8 mouse cellular contexts compared by ENCODE assay signal in genomic region chr19:42085690-42086089, GRCm38 (mm10). TPM values are rescaled to one million over a fixed set of nuclear protein-coding genes. Genes with fewer than 3 reads are reported as not detected.
DNase-seq lines count a peak whose midpoint lies in the region; ATAC-seq lines count a peak whose summit lies in the region.
"Had no signal": no experiment of that assay in that cellular context is flagged by ENCODE, and none has a peak within 500 bp of the region (broad histone marks: within the 10 kb centered on the region; RNA-seq: fewer than 3 reads in every experiment).

No protein-coding gene starts in this region.

- H3K9me3 ChIP-seq in lung, embryonic 15.5 days = no peaks in the 10 kb centered on the region
- no peaks in the 10 kb centered on the region for H3K9me3 ChIP-seq in forebrain, embryonic 14.5 days (replicated peaks; ENCODE audit: control insufficient read depth, low read length)
- H3K9me3 ChIP-seq in limb, embryonic 15.5 days = no peaks in the 10 kb centered on the region
- no peaks in the 10 kb centered on the region for H3K9me3 ChIP-seq in stomach, embryonic 15.5 days

- no peaks in the 10 kb centered on the region for H3K27me3 ChIP-seq in lung, embryonic 15.5 days
- H3K27me3 ChIP-seq in forebrain, embryonic 14.5 days (replicated peaks; ENCODE audit: control insufficient read depth, insufficient read depth, low read length) = no peaks in the 10 kb centered on the region
- no peaks in the 10 kb centered on the region for H3K27me3 ChIP-seq in limb, embryonic 15.5 days
- no peaks in the 10 kb centered on the region for H3K27me3 ChIP-seq in stomach, embryonic 15.5 days (replicated peaks)

- WGBS in lung, embryonic 15.5 days = 6% methylated on average over 10 of the region's 10 CpGs
- WGBS in forebrain, embryonic 14.5 days = 5% methylated on average over 10 of the region's 10 CpGs
- WGBS in limb, embryonic 15.5 days = 9% methylated on average over 10 of the region's 10 CpGs
- 10% methylated on average over 10 of the region's 10 CpGs for WGBS in stomach, embryonic 15.5 days

- peak overlapping the region; percentile 57 for H3K9ac ChIP-seq in lung, embryonic 15.5 days
- H3K9ac ChIP-seq in forebrain, embryonic 14.5 days (ENCODE audit: low read length) = peak overlapping the region; percentile 80
- H3K9ac ChIP-seq in limb, embryonic 15.5 days = peak overlapping the region; percentile 58
- peak overlapping the region; percentile 46 for H3K9ac ChIP-seq in stomach, embryonic 15.5 days

- no peak overlapping the region; the same call in 1 of the 2 replicates for H3K27ac ChIP-seq in lung, embryonic 15.5 days
- peak overlapping the region; percentile 52; the same call in 1 of the 2 replicates for H3K27ac ChIP-seq in forebrain, embryonic 14.5 days (ENCODE audit: low read depth, low read length)
- peak overlapping the region; percentile 44; the same call in 1 of the 2 replicates for H3K27ac ChIP-seq in limb, embryonic 15.5 days
- H3K27ac ChIP-seq in stomach, embryonic 15.5 days = no peak overlapping the region

- H3K36me3 ChIP-seq in lung, embryonic 15.5 days = no peaks in the 10 kb centered on the region
- H3K36me3 ChIP-seq in forebrain, embryonic 14.5 days (ENCODE audit: control insufficient read depth, insufficient read depth, low read length) = no peaks in the 10 kb centered on the region
- H3K36me3 ChIP-seq in limb, embryonic 15.5 days = no peaks in the 10 kb centered on the region
- H3K36me3 ChIP-seq in stomach, embryonic 15.5 days = no peaks in the 10 kb centered on the region

- H3K4me2 ChIP-seq in lung, embryonic 15.5 days = peak overlapping the region; percentile 77
- H3K4me2 ChIP-seq in forebrain, embryonic 14.5 days (ENCODE audit: low read length) = peak overlapping the region; percentile 74
- peak overlapping the region; percentile 86 for H3K4me2 ChIP-seq in limb, embryonic 15.5 days
- peak overlapping the region; percentile 92 for H3K4me2 ChIP-seq in stomach, embryonic 15.5 days

- no peak for DNase-seq in lung, postnatal 25 days (ENCODE audit: low spot score)
- DNase-seq in forebrain, embryonic 14.5 days (ENCODE audit: low spot score) = no peak
- no peak for DNase-seq in adrenal gland, postnatal 36 days
- DNase-seq in spleen, adult 12 weeks (ENCODE audit: low spot score) = no peak

- H3K4me3 ChIP-seq in lung, embryonic 15.5 days = peak overlapping the region; percentile 62
- H3K4me3 ChIP-seq in forebrain, embryonic 14.5 days (ENCODE audit: low read depth, low read length) = peak overlapping the region; percentile 75
- peak overlapping the region; percentile 70 for H3K4me3 ChIP-seq in limb, embryonic 15.5 days
- H3K4me3 ChIP-seq in stomach, embryonic 15.5 days (replicated peaks) = peak overlapping the region; percentile 70

- H3K4me1 ChIP-seq in lung, embryonic 15.5 days = peaks cover 14% of the 10 kb centered on the region
- peaks cover 12% of the 10 kb centered on the region; the same call in 1 of the 2 replicates for H3K4me1 ChIP-seq in forebrain, embryonic 14.5 days (ENCODE audit: control insufficient read depth, insufficient read depth, low read length)
- peaks cover 20% of the 10 kb centered on the region for H3K4me1 ChIP-seq in limb, embryonic 15.5 days
- H3K4me1 ChIP-seq in stomach, embryonic 15.5 days = peaks cover 11% of the 10 kb centered on the region; the same call in 1 of the 2 replicates

- ATAC-seq in lung, embryonic 15.5 days (ENCODE audit: borderline replicate concordance, extremely low read depth, low FRiP score, low TSS enrichment) = no peak
- no peak; the same call in 1 of the 2 replicates for ATAC-seq in forebrain, embryonic 14.5 days
- no peak for ATAC-seq in limb, embryonic 15.5 days (ENCODE audit: insufficient number of reproducible peaks, low FRiP score, low TSS enrichment, low read depth)
- no peak for ATAC-seq in stomach, embryonic 15.5 days (ENCODE audit: insufficient read depth, low FRiP score, low read depth)

RNA-seq across cellular contexts. Expression of gene Morn4, which starts 0.5 kb away (rescaled TPM):
- 21.1 and 22.9 TPM in 2 replicates for polyA plus RNA-seq in lung, embryonic 15.5 days (2015; fragmentation: Nextera tagmentation; extraction: Ambion mirVana)
- polyA plus RNA-seq in forebrain, embryonic 14.5 days (2014; fragmentation: Nextera tagmentation; extraction: Ambion mirVana) = 166 TPM in 2 replicates
- polyA plus RNA-seq in limb, embryonic 15.5 days (2015; fragmentation: Nextera tagmentation; extraction: Ambion mirVana) = 17.5 and 17.9 TPM in 2 replicates
- 14.5 and 18.1 TPM in 2 replicates for polyA plus RNA-seq in stomach, embryonic 15.5 days (2015; fragmentation: Nextera tagmentation; extraction: Ambion mirVana)
- total RNA-seq in adrenal gland, postnatal 36 days (2021) = 10 to 100 TPM in 1 of 2 experiments, 1 to 10 TPM in 1; 8.2 to 12.2 TPM

RNA-seq across cellular contexts. Expression of gene Pi4k2a, which starts 4.6 kb away (rescaled TPM):
- 21.7 and 26.1 TPM in 2 replicates for polyA plus RNA-seq in lung, embryonic 15.5 days (2015; fragmentation: Nextera tagmentation; extraction: Ambion mirVana)
- polyA plus RNA-seq in forebrain, embryonic 14.5 days (2014; fragmentation: Nextera tagmentation; extraction: Ambion mirVana) = 13.2 and 19.5 TPM in 2 replicates
- polyA plus RNA-seq in limb, embryonic 15.5 days (2015; fragmentation: Nextera tagmentation; extraction: Ambion mirVana) = 17.6 and 23.7 TPM in 2 replicates
- polyA plus RNA-seq in stomach, embryonic 15.5 days (2015; fragmentation: Nextera tagmentation; extraction: Ambion mirVana) = 22.0 and 24.0 TPM in 2 replicates
- 10 to 100 TPM; 61.7 to 76.3 TPM for total RNA-seq in adrenal gland, postnatal 36 days (2021)

RNA-seq across cellular contexts. Expression of gene 4933411K16Rik, which starts 33.6 kb away (rescaled TPM):
- polyA plus RNA-seq in lung, embryonic 15.5 days (2015; fragmentation: Nextera tagmentation; extraction: Ambion mirVana) = not detected in 2 replicates
- polyA plus RNA-seq in forebrain, embryonic 14.5 days (2014; fragmentation: Nextera tagmentation; extraction: Ambion mirVana) = not detected in 2 replicates
- polyA plus RNA-seq in limb, embryonic 15.5 days (2015; fragmentation: Nextera tagmentation; extraction: Ambion mirVana) = not detected in 2 replicates
- polyA plus RNA-seq in stomach, embryonic 15.5 days (2015; fragmentation: Nextera tagmentation; extraction: Ambion mirVana) = not detected in 2 replicates
- under 1 TPM; 0.30 to 0.33 TPM for total RNA-seq in adrenal gland, postnatal 36 days (2021)
- total RNA-seq: hematopoietic stem cell, adult 5-6 weeks had no signal

RNA-seq across cellular contexts. Expression of gene Hoga1, which starts 40.3 kb away (rescaled TPM):
- 1.0 and 1.5 TPM in 2 replicates for polyA plus RNA-seq in lung, embryonic 15.5 days (2015; fragmentation: Nextera tagmentation; extraction: Ambion mirVana)
- 0.76 and 0.90 TPM in 2 replicates for polyA plus RNA-seq in forebrain, embryonic 14.5 days (2014; fragmentation: Nextera tagmentation; extraction: Ambion mirVana)
- 1.0 and 1.8 TPM in 2 replicates for polyA plus RNA-seq in limb, embryonic 15.5 days (2015; fragmentation: Nextera tagmentation; extraction: Ambion mirVana)
- polyA plus RNA-seq in stomach, embryonic 15.5 days (2015; fragmentation: Nextera tagmentation; extraction: Ambion mirVana) = 2.3 and 4.0 TPM in 2 replicates
- 1 to 10 TPM; 4.3 to 6.7 TPM for total RNA-seq in adrenal gland, postnatal 36 days (2021)

RNA-seq across cellular contexts. Expression of gene Avpi1, which starts 43.2 kb away (rescaled TPM):
- 64.3 and 64.4 TPM in 2 replicates for polyA plus RNA-seq in lung, embryonic 15.5 days (2015; fragmentation: Nextera tagmentation; extraction: Ambion mirVana)
- 9.5 and 13.0 TPM in 2 replicates for polyA plus RNA-seq in forebrain, embryonic 14.5 days (2014; fragmentation: Nextera tagmentation; extraction: Ambion mirVana)
- polyA plus RNA-seq in limb, embryonic 15.5 days (2015; fragmentation: Nextera tagmentation; extraction: Ambion mirVana) = 38.7 and 41.2 TPM in 2 replicates
- 42.5 and 44.7 TPM in 2 replicates for polyA plus RNA-seq in stomach, embryonic 15.5 days (2015; fragmentation: Nextera tagmentation; extraction: Ambion mirVana)
- total RNA-seq in adrenal gland, postnatal 36 days (2021) = 10 to 100 TPM; 86.6 to 91.5 TPM

Comparison
In these comparisons a context has a peak if more than half of its experiments do, and no peak if none do; other contexts are left out.
1. H3K27ac ChIP-seq: peak in forebrain, embryonic 14.5 days (single experiment) and limb, embryonic 15.5 days (single experiment); none in lung, embryonic 15.5 days (single experiment) and stomach, embryonic 15.5 days (single experiment).
2. Peak in every context shown above with its lines, with median percentiles within 50 percentile points of each other: H3K4me2 ChIP-seq, H3K4me3 ChIP-seq and H3K9ac ChIP-seq.